Mouse (Mus musculus) heart, postnatal 0 days (tissue): Measurements from ENCODE around the gene Fam102a.

Experiments used
- CTCF ChIP-seq: IDR thresholded peaks from 2 replicates; pipeline ENCODE4 v1.5.1; 2016; ENCODE audit warnings: antibody characterized with exemption, control low read depth, low read depth
- EP300 ChIP-seq: IDR thresholded peaks from 2 replicates; pipeline ENCODE4 v1.6.1; 2016; ENCODE audit warnings: antibody characterized with exemption, low read depth

DNA sequence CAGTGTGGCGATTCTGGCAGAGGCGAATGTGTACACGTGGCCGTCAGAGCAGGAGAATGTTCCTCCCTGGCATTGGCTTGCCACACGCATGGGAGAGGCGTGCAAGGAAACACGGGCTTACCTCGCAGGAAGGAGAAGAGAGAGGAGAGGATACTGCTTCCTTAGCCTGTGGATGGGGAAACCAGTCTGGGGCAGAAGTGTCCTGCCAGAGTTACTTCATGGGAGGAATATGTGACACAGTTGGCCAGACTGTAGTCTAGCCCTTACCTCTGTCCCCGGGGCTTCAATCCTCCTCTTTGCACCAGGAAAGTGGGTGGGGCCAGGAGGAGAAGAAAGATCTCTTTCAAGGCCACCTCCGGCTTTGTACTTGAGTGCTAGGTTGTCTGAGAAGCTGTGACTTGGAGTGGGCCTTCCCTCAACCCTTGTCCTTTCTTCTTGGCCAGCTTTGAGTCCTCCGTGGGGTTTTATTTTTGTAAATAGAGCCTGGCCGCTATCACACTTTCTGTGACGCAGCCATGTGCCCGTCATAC, 4.4 kb downstream of the Fam102a start:
- no peak for TF ChIP-seq CTCF
- TF ChIP-seq EP300: no peak
